Mouse (Mus musculus) neural tube, embryonic 12.5 days (tissue): ENCODE measurements around the gene Arhgef40. TPM values are rescaled to one million over a fixed set of nuclear protein-coding genes. Genes with fewer than 3 reads are reported as not detected.
A peak's percentile ranks its signal among the peaks of the same experiment; 100 is the strongest.
"Not testable (repeated sequence)": the region's sequence is repeated elsewhere in the genome, so short reads cannot be mapped to it uniquely, and the experiment has no call there.

ENCODE experiments used
- ATAC-seq: fragments of 200-750 bp; cut with Nextera tagmentation; 2 replicates; pipeline ENCODE4 v1.8.0; 2017; ENCODE audit warnings: low read depth, mild to moderate bottlenecking, moderate TSS enrichment, moderate library complexity; ENCODE audit not compliant: low FRiP score
- H3K27ac ChIP-seq: fragments of 300-500 bp; sonication (generic); 2 replicates; pipeline ENCODE4 v1.5.1; 2016
- H3K27me3 ChIP-seq: fragments of 300-500 bp; sonication (generic); replicated peaks from 2 replicates; pipeline ENCODE4 v1.6.1; 2016; ENCODE audit warnings: mild to moderate bottlenecking
- H3K36me3 ChIP-seq: fragments of 300-500 bp; sonication (generic); 2 replicates; pipeline ENCODE4 v1.6.1; 2016; ENCODE audit warnings: mild to moderate bottlenecking
- H3K4me1 ChIP-seq: fragments of 300-500 bp; sonication (generic); 2 replicates; pipeline ENCODE4 v1.6.1; 2016
- H3K4me2 ChIP-seq: fragments of 300-500 bp; sonication (generic); replicated peaks from 2 replicates; pipeline ENCODE4 v1.6.1; 2016; ENCODE audit warnings: mild to moderate bottlenecking
- H3K4me3 ChIP-seq: fragments of 300-500 bp; sonication (generic); 2 replicates; pipeline ENCODE4 v1.5.1; 2016
- H3K9ac ChIP-seq: fragments of 300-500 bp; sonication (generic); 2 replicates; pipeline ENCODE4 v1.6.1; 2016; ENCODE audit warnings: mild to moderate bottlenecking
- H3K9me3 ChIP-seq: fragments of 300-500 bp; sonication (generic); 2 replicates; pipeline ENCODE4 v1.6.1; 2016; ENCODE audit warnings: mild to moderate bottlenecking
- WGBS: fragments of 180-500 bp; shearing (Covaris S2); methylation state at CpG from one replicate; pipeline ENCODE4 v1.1.7; 2016; 5-methylcytosine and 5-hydroxymethylcytosine counted together
- polyA plus RNA-seq: library from polyadenylated mRNA; unstranded; fragments of >200 nt; fragmentation: Nextera tagmentation; extraction: Ambion mirVana; gene quantifications from 2 replicates; pipeline ENCODE4 v1.2.1, GENCODE M21; 2016

The Arhgef40 gene
- polyA plus RNA-seq, 1 experiment from 2014 or later, result 110 TPM

DNA sequence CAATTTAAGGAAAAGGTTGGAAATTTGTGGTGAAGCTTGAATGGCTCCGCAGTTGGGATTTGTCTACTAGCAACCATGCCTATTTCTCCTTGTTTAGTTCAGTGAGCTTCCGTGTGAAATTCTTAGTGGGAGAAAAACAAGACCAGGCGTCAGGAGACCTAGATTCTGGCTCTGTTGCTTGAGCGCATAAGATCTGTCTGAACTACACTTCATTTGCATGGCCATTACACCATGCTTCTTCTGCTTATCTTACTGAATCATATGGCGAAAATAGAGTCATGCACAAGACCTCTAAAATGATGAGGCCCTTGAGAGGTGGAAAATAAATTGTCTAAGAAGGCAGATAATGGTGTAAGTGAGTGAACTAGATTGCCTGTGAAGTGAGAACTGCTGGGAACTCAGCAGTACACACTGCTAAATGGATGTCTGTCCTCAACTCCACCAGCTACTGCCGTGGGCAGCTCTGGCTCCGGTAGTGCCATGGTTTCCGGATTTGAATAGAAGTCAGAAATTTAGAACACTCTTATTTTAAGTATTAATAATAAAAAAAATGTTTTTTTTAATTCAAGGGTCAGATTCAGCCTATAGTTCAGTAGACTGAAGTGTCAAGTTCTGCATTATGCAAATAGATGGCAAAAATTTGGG is 37.2 kb downstream of the Arhgef40 start:
- H3K4me3 ChIP-seq, result no peak overlapping the region
- H3K4me1 ChIP-seq, result peaks cover 26% of the 10 kb centered on the region
- H3K36me3 ChIP-seq, result no peaks in the 10 kb centered on the region
- H3K9ac ChIP-seq, result no peak overlapping the region
- WGBS, result 85% methylated on average over 8 of the region's 8 CpGs
- no peaks in the 10 kb centered on the region for H3K9me3 ChIP-seq
- no peak for ATAC-seq
- no peak overlapping the region for H3K27ac ChIP-seq
- H3K4me2 ChIP-seq, result no peak overlapping the region
- H3K27me3 ChIP-seq, result no peaks in the 10 kb centered on the region

DNA sequence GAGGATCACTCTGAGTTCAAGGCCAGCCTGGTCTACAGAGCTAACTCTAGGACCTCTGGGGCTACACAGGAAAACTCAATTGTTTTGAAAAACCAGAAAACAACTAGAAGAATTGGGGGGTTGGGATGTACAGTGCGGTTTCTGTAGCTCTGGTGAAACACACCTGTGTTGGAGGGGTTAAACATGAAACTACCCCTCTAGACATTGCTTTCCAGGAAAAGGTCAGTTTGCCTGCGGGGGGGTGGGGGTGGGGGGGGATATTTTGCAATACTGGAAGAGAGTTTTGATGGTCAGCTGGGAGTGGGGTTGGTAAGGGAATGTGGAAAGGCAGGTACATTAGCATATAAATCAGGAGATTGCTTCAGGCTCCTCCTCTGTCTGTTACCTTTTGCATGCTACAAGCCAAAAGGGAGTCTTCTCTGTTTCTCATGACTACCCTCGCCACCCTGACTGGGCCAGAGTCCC is 37.8 kb downstream of the Arhgef40 start:
- no peak overlapping the region for H3K27ac ChIP-seq
- ATAC-seq, result no peak
- 70% methylated on average over 3 of the region's 3 CpGs for WGBS
- H3K36me3 ChIP-seq, result no peaks in the 10 kb centered on the region
- peak overlapping the region; percentile 54 for H3K4me2 ChIP-seq
- no peaks in the 10 kb centered on the region for H3K9me3 ChIP-seq
- peak overlapping the region; percentile 19; the same call in 1 of the 2 replicates for H3K4me3 ChIP-seq
- no peaks in the 10 kb centered on the region for H3K27me3 ChIP-seq
- H3K4me1 ChIP-seq, result peaks cover 21% of the 10 kb centered on the region
- no peak overlapping the region for H3K9ac ChIP-seq

DNA sequence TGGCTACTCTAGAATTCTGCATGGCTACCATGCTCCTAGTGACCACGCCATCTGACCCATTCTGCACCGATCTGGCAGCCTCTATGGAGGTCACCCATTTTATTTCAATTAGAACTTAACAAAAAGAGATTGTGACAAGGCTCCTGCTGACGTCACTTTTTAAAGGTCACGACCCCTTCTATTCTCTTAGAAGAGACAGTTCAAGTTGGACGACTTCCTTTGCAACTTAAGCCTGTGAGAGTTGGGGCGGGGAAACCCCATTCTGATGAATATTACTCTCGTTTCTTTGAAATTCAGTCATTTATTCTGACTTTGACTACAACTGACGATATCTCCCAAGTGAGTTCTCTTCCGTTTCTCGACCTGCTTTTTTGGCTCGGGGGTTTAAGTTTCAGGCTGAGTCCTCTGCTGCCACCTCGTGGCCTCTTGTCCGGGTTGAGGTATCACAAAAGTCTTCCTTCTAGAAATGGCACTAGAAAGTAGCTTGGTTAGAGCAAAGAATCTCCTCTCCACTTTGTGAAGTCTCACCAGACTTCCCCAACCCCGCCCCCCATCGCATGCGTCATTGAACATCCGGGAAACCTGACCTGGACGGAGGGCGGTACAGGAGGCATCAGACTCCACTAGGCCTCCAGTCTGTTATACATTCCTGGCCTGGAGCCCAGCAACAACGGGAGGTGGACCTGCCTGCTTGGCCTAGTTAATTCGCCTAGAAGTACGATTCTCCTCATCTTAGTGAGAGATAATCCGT is 38.4 kb downstream of the Arhgef40 start:
- peaks cover 21% of the 10 kb centered on the region for H3K4me1 ChIP-seq
- H3K4me2 ChIP-seq, result peak overlapping the region; percentile 54
- no peak for ATAC-seq
- no peaks in the 10 kb centered on the region for H3K27me3 ChIP-seq
- H3K9ac ChIP-seq, result no peak overlapping the region
- no peak overlapping the region; the same call in 1 of the 2 replicates for H3K27ac ChIP-seq
- H3K36me3 ChIP-seq, result no peaks in the 10 kb centered on the region
- peak overlapping the region; percentile 19 for H3K4me3 ChIP-seq
- no peaks in the 10 kb centered on the region for H3K9me3 ChIP-seq
- WGBS, result 3% methylated on average over 23 of the region's 23 CpGs

DNA sequence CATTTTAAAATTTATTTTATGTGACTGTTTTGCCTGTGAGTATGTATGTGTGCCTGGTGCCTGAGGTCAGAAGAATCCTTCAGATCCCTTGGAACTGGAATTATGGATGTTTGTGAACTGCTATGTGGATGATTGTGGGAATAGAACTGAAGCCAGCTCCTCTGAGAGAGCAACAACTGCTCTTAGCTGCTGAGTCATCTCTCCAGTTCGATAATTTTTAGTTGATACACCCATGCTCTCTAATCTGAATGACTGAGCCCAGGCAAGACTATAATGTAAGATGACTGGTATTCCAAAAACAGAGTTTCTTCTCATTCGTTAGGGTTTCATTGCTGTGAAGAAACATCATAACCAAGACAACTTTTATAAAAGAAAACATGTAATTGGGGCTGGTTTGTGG is 39.6 kb downstream of the Arhgef40 start:
- Histone ChIP-seq H3K9me3 (no peaks in the 10 kb centered on the region), H3K36me3 (no peaks in the 10 kb centered on the region), H3K4me2 (no peak overlapping the region), H3K27me3 (no peaks in the 10 kb centered on the region), H3K27ac (no peak overlapping the region), H3K9ac (no peak overlapping the region), H3K4me1 (peaks cover 12% of the 10 kb centered on the region), H3K4me3 (no peak overlapping the region)
- 84% methylated on average over 2 of the region's 2 CpGs for WGBS
- ATAC-seq, result no peak

DNA sequence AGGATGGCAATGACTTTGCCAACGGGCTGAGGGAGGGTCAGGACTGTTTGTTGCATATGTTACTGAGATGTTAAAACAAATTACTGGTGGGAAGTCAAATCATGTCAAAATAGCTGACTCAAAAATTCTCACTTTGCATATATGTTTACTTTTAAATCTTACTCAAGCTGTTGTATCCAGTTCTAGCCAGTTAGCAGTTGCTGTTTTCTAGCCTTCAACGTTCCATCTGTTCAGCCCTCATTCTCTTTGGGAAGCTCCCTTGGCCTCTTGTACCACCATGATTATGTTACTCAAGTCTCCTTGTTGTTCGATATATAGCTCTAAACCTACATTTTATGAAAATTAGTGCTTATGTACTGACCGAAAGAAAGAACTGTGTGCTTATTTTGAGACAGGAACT is 41.8 kb downstream of the Arhgef40 start:
- Histone ChIP-seq H3K9ac (no peak overlapping the region), H3K27ac (no peak overlapping the region), H3K4me1 (peaks cover 5% of the 10 kb centered on the region; the same call in 1 of the 2 replicates), H3K9me3 (no peaks in the 10 kb centered on the region), H3K4me2 (no peak overlapping the region), H3K27me3 (no peaks in the 10 kb centered on the region), H3K4me3 (no peak overlapping the region), H3K36me3 (no peaks in the 10 kb centered on the region)
- no peak for ATAC-seq
- WGBS, result 86% methylated on average over 4 of the region's 4 CpGs

DNA sequence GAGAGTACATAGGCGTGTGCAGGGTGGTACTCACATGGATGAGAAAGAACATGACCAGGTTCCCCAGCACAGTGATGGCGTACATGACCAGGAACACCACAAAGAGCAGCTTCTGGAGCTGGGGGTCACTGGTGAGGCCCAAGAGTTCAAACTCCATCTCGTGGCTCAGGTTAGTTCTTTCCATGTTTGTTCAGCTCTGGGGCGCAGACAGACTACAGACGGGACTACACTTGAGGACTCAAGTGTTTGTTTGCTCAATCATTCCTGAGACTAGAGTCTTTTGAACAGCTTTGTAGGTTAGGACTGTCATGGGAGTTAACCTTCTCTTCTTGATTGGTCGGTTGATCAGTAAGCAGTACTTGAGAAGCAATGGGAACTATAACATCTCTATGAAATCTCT is 51.4 kb downstream of the Arhgef40 start:
- Histone ChIP-seq H3K4me1 (no peaks in the 10 kb centered on the region), H3K36me3 (no peaks in the 10 kb centered on the region), H3K4me3 (no peak overlapping the region), H3K9me3 (no peaks in the 10 kb centered on the region), H3K27me3 (no peaks in the 10 kb centered on the region), H3K9ac (no peak overlapping the region), H3K27ac (no peak overlapping the region), H3K4me2 (no peak overlapping the region)
- 90% methylated on average over 6 of the region's 6 CpGs for WGBS
- ATAC-seq, result no peak

DNA sequence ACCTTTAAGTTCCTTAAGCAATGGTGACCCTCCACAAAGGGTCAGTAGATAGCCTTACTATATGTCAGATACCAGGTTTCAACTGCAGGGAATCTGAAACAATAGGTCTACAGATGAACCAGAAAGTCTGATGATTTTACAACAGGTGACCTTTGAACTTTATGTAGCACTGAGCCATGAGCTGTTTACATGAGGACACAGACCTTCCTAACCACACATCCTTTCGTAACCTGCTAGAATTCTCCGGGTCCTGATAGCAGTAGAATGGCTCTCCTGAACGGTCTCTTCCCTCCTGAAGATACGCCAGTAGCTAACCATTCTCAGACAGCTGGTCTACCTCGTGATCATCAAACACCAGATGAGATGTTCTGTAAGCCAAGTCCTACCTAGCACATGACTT is 54.8 kb downstream of the Arhgef40 start:
- H3K9ac ChIP-seq, result no peak overlapping the region
- H3K4me2 ChIP-seq, result no peak overlapping the region
- 90% methylated on average over 5 of the region's 5 CpGs for WGBS
- H3K27me3 ChIP-seq, result no peaks in the 10 kb centered on the region
- H3K36me3 ChIP-seq, result no peaks in the 10 kb centered on the region
- H3K4me3 ChIP-seq, result no peak overlapping the region
- H3K9me3 ChIP-seq, result no peaks in the 10 kb centered on the region
- no peak for ATAC-seq
- H3K27ac ChIP-seq, result no peak overlapping the region
- H3K4me1 ChIP-seq, result no peaks in the 10 kb centered on the region

DNA sequence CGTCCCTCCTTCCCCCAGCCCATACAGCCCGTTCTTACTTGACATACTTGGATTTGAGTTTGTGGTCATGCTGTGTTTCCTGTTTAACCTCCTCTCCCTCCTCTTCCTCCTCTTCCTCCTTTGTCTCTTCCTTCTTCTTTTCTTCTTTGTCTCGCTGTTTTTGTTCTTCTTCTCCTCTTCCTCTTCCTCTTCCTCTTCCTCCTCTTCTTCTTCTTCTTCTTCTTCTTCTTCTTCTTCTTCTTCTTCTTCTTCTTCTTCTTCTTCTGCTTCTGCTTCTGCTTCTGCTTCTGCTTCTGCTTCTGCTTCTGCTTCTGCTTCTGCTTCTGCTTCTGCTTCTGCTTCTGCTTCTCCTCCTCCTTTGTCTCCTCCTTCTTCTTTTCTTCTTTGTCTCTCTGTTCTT is 57.8 kb downstream of the Arhgef40 start, which contains the start of gene Olfr221:
Olfr221 (minus strand) TSS at position 101 of the 400 bp plus-strand sequence.
- H3K27ac ChIP-seq, H3K4me2 ChIP-seq, H3K4me1 ChIP-seq, ATAC-seq, H3K4me3 ChIP-seq, H3K27me3 ChIP-seq, H3K36me3 ChIP-seq, H3K9ac ChIP-seq, H3K9me3 ChIP-seq: not testable (repeated sequence)
- WGBS, result 70% methylated on average over 3 of the region's 3 CpGs

DNA sequence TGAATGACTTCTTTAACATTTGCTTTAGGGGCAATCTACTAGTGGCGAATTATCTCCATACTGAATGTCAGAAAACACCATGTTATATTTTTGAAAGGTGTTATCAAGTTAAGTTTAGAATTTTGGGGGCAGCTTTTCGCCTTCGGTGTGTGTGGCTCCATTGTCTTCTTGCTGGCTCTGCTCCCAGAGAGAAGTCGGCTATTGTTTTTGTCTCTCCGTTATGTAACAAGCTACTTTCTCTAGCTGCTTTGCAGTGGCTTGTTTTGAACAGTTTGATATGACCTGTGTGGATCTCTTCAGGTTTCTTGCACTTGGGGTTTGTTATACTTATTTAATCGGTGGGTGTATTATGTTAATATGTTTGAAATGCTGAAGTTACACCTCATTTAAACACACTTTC is 58.9 kb downstream of the Arhgef40 start:
- H3K9me3 ChIP-seq, result no peaks in the 10 kb centered on the region
- WGBS, result 83% methylated on average over 6 of the region's 6 CpGs
- no peaks in the 10 kb centered on the region for H3K36me3 ChIP-seq
- H3K4me1 ChIP-seq, result no peaks in the 10 kb centered on the region
- H3K27ac ChIP-seq, result no peak overlapping the region
- H3K4me3 ChIP-seq, result no peak overlapping the region
- no peak overlapping the region for H3K4me2 ChIP-seq
- H3K27me3 ChIP-seq, result no peaks in the 10 kb centered on the region
- no peak for ATAC-seq
- no peak overlapping the region for H3K9ac ChIP-seq

DNA sequence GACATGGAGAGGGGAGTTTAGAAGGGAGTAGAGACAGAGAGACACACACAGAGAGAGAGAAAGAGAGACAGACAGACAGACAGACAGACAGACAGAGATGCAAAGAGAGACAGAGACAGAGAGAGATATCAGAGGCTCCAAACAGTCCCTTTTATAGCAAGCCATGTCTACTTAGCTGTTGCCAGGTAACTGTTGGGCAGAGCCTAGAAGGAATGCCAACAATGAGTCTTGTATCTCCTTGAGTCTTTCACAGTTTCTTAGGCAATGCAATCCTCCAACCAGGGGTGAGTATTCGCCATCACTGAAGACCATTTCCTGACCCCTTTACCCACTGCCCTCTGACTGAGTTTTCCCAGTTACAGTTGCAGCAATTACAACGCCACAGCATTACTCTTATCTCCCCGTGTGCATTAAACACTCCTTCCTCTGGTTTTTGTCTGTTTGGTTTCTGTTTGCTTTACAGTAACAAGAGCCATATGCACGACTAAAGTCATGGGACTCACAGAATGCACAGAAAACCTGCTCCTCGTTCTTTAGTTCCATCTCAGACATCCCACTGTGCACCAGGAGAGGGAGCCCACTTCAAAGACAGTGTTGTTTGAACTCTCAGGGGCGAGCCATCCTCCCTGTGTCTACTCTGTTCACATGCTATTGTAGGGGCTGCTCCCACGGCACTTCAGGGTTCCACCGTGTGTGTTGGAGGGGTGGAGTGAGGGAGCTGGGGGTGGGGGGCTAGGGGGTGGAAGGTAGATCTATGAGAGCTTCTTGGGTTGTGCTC is 60.6 kb downstream of the Arhgef40 start:
- Histone ChIP-seq H3K36me3 (no peaks in the 10 kb centered on the region), H3K9me3 (no peaks in the 10 kb centered on the region), H3K27ac (no peak overlapping the region), H3K4me3 (no peak overlapping the region), H3K4me2 (no peak overlapping the region), H3K4me1 (no peaks in the 10 kb centered on the region), H3K9ac (no peak overlapping the region), H3K27me3 (no peaks in the 10 kb centered on the region)
- WGBS, result 8% methylated on average over 8 of the region's 8 CpGs
- peak; percentile 58; the same call in 1 of the 2 replicates for ATAC-seq

DNA sequence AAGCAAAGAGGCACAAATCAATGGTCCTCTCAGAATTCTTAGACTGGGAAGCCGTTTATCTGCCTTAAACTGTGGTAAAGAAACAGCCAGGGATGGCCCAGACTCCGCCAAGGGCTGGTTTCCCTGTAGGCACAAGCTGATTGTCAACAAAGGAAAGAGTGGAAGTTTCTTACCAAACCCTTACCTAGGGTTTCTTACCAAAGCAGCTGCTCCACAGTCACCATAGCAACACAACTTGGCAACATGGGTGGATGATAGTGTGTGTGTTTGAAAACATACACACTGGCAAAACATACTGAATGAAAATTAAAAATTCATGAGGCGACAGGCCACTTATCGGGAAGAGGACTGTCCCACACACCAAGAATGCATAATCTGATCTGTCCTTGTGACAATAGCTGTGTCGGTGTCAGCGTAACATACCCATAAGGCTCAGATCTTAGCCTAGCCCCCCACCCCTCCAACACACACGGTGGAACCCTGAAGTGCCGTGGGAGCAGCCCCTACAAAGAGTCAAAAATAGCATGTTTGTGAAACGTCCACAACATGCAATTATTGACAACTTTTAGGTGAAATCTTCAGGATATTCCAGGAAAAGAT is 61.5 kb downstream of the Arhgef40 start:
- no peaks in the 10 kb centered on the region for H3K36me3 ChIP-seq
- no peak overlapping the region for H3K4me3 ChIP-seq
- H3K9me3 ChIP-seq, result no peaks in the 10 kb centered on the region
- no peak overlapping the region for H3K27ac ChIP-seq
- no peak overlapping the region for H3K9ac ChIP-seq
- ATAC-seq, result no peak
- WGBS, result 71% methylated on average over 9 of the region's 9 CpGs
- no peaks in the 10 kb centered on the region for H3K27me3 ChIP-seq
- no peak overlapping the region for H3K4me2 ChIP-seq
- no peaks in the 10 kb centered on the region for H3K4me1 ChIP-seq

DNA sequence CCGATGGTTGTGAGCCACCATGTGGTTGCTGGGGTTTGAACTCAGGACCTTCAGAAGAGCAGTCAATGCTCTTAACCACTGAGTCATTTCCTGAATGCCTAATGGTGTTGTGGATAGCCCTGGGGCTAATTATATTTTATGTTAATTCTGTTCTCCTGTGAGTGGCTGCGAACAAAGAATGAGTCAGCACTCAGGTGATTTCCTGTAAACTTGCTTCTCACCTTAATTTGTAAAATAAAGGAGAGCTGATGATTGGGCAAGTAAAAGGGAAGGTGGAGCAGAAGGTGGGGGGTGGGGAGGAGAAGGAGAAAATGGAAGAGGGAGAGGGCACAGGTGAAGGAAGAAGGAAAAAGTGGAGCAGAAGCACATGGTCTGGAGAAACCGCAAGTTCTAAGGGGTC is 68.2 kb downstream of the Arhgef40 start:
- H3K36me3 ChIP-seq, ATAC-seq, H3K27ac ChIP-seq, H3K4me3 ChIP-seq, H3K9me3 ChIP-seq, H3K27me3 ChIP-seq, H3K4me1 ChIP-seq, H3K4me2 ChIP-seq, H3K9ac ChIP-seq: not testable (repeated sequence)
- 95% methylated on average over 3 of the region's 3 CpGs for WGBS
